In the genomic region with DNA sequence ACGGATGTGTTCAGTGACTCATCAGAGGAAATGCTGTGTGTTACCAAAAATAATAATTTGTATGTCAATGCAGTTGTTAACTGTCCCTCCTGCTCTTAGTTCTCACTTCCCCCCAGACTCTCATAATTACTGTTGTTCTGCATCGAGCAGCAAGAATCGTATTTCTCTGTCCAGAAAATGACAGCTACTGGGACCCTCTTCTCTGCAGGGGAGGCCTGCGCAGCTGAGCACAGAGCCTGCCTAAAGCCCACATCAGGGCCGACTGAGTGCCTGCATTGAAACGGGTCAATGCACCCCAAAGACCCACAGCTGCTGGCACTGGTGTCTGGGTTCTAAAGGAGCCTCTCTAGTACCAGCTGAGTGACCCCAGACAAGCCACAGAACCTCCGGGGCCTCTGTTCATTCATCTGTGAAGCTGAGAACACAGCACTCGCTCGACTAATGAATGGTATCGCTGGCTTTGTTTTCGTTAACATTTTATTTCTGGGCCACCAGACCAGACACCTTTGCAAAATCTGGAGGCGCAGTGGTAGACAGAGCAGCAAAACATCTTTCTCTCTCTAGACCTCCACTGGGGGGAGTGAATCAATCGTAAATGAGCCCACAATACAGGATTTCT, we compare ENCODE assay signal across 11 mouse cellular contexts.
DNase-seq lines count a peak whose midpoint lies in the region; ATAC-seq lines count a peak whose summit lies in the region.
"Had no signal": no experiment of that assay in that cellular context is flagged by ENCODE, and none has a peak within 500 bp of the region (broad histone marks: within the 10 kb centered on the region; RNA-seq: fewer than 3 reads in every experiment).

No protein-coding gene starts in this region.

- ATAC-seq in granulocyte monocyte progenitor cell, adult 5-6 weeks (replicated peaks; ENCODE audit: poor library complexity, severe bottlenecking), result peak; percentile 45
- no peak for ATAC-seq in midbrain, embryonic 14.5 days (ENCODE audit: low FRiP score, low TSS enrichment)

- no peak overlapping the region for H3K4me3 ChIP-seq in midbrain, embryonic 14.5 days (replicated peaks; ENCODE audit: low read depth, low read length)
- H3K4me3 ChIP-seq: erythroblast, embryonic 14.5 days had no signal

- peak overlapping the region; percentile 6; the same call in 1 of the 2 replicates for H3K4me2 ChIP-seq in midbrain, embryonic 14.5 days (ENCODE audit: low read length)

- DNase-seq in 416B (ENCODE audit: low read depth), result peak; percentile 5
- peak; percentile 16 for DNase-seq in brain, adult 2 months (ENCODE audit: low read depth, low spot score)
- peak; percentile 39 for DNase-seq in midbrain, embryonic 14.5 days
- no peak for DNase-seq in gastrocnemius, postnatal 25 days
- DNase-seq in c-Kit-positive CD71-positive TER-119-positive erythroid progenitor cells, embryonic 14.5 days (ENCODE audit: low spot score), result no peak
- no peak for DNase-seq in left cerebral cortex, postnatal 25 days (ENCODE audit: low spot score in 2 of 2)
- no peak for DNase-seq in cerebellum, adult 11 months
- DNase-seq: lung, adult 18-20 months had no signal

- H3K27ac ChIP-seq in midbrain, embryonic 14.5 days (replicated peaks; ENCODE audit: low read depth, low read length), result no peak overlapping the region

- H3K9ac ChIP-seq in midbrain, embryonic 14.5 days (replicated peaks; ENCODE audit: low read length), result no peak overlapping the region

- H3K27me3 ChIP-seq in midbrain, embryonic 14.5 days (ENCODE audit: control insufficient read depth, insufficient read depth, low read length), result no peaks in the 10 kb centered on the region

- WGBS in midbrain, embryonic 14.5 days, result 25% methylated on average over 13 of the region's 13 CpGs

- intact Hi-C loops in left cerebral cortex, postnatal 25 days (cut with DNase I), result no loop called here

- no peaks in the 10 kb centered on the region for H3K4me1 ChIP-seq in midbrain, embryonic 14.5 days (ENCODE audit: control insufficient read depth, insufficient read depth, low read length)

- H3K9me3 ChIP-seq in midbrain, embryonic 14.5 days (ENCODE audit: control insufficient read depth, low read length), result no peaks in the 10 kb centered on the region

- H3K36me3 ChIP-seq in midbrain, embryonic 14.5 days (ENCODE audit: control insufficient read depth, insufficient read depth, low read length), result no peaks in the 10 kb centered on the region
- H3K36me3 ChIP-seq: G1E had no signal

Comparison
In these comparisons a context has a peak if more than half of its experiments do, and no peak if none do; other contexts are left out.
1. DNase-seq: peak in 416B (single experiment), brain, adult 2 months (single experiment) and midbrain, embryonic 14.5 days (single experiment); none in gastrocnemius, postnatal 25 days (single experiment), c-Kit-positive CD71-positive TER-119-positive erythroid progenitor cells, embryonic 14.5 days (single experiment), left cerebral cortex, postnatal 25 days (0 of 2) and cerebellum, adult 11 months (single experiment).